Mouse (Mus musculus) midbrain, embryonic 11.5 days (tissue): Measurements from ENCODE around the gene Csnk2b. TPM values are rescaled to one million over a fixed set of nuclear protein-coding genes. Genes with fewer than 3 reads are reported as not detected.

Source experiments
- polyA plus RNA-seq: library from polyadenylated mRNA; unstranded; fragments of >200 nt; fragmentation: Nextera tagmentation; extraction: Ambion mirVana; gene quantifications from 2 replicates; pipeline ENCODE4 v1.2.1, GENCODE M21; 2014

Csnk2b gene
- polyA plus RNA-seq, 1 experiment from 2014 or later = 293 TPM

Other genes starting within 250 kb of the Csnk2b start
- 2.5 and 2.9 TPM in 2 replicates for gene Zbtb12, start 242.6 kb downstream of the Csnk2b start, polyA plus RNA-seq
- 0.05 and 0.15 TPM in 2 replicates for gene Gm20547, start 240.0 kb downstream of the Csnk2b start, polyA plus RNA-seq
- 0.83 and 1.5 TPM in 2 replicates for gene C2, start 223.8 kb downstream of the Csnk2b start, polyA plus RNA-seq
- gene Ehmt2, start 223.6 kb downstream of the Csnk2b start, polyA plus RNA-seq = 56.9 and 60.5 TPM in 2 replicates
- gene Slc44a4, start 207.6 kb downstream of the Csnk2b start, polyA plus RNA-seq = not detected in 2 replicates
- gene Neu1, start 190.8 kb downstream of the Csnk2b start, polyA plus RNA-seq = 11.0 and 12.3 TPM in 2 replicates
- gene Hspa1b, start 162.8 kb downstream of the Csnk2b start, polyA plus RNA-seq = 0.08 and 0.26 TPM in 2 replicates
- not detected in 2 replicates for gene Gm20481, start 152.1 kb downstream of the Csnk2b start, polyA plus RNA-seq
- gene Hspa1a, start 149.9 kb downstream of the Csnk2b start, polyA plus RNA-seq = 0.59 and 1.2 TPM in 2 replicates
- gene Hspa1l, start 149.3 kb downstream of the Csnk2b start, polyA plus RNA-seq = 1.4 and 2.0 TPM in 2 replicates
- gene Lsm2, start 140.2 kb downstream of the Csnk2b start, polyA plus RNA-seq = 213 and 234 TPM in 2 replicates
- 76.1 and 81.2 TPM in 2 replicates for gene Vars, start 121.1 kb downstream of the Csnk2b start, polyA plus RNA-seq
- gene Vwa7, start 105.5 kb downstream of the Csnk2b start, polyA plus RNA-seq = 0.07 TPM in 1 of 2 replicates, not detected in the other
- gene Sapcd1, start 94.0 kb downstream of the Csnk2b start, polyA plus RNA-seq = 5.3 and 7.3 TPM in 2 replicates
- 5.0 and 5.2 TPM in 2 replicates for gene Msh5, start 75.3 kb downstream of the Csnk2b start, polyA plus RNA-seq
- gene Clic1, start 72.1 kb downstream of the Csnk2b start, polyA plus RNA-seq = 73.8 and 83.9 TPM in 2 replicates
- gene Ddah2, start 63.0 kb downstream of the Csnk2b start, polyA plus RNA-seq = 614 and 653 TPM in 2 replicates
- gene Ly6g6c, start 56.7 kb downstream of the Csnk2b start, polyA plus RNA-seq = not detected in 2 replicates
- 0.76 and 0.89 TPM in 2 replicates for gene Mpig6b, start 55.9 kb downstream of the Csnk2b start, polyA plus RNA-seq
- gene Ly6g6e, start 45.2 kb downstream of the Csnk2b start, polyA plus RNA-seq = not detected in 2 replicates
- 0.97 and 1.5 TPM in 2 replicates for gene Ly6g6d, start 44.0 kb downstream of the Csnk2b start, polyA plus RNA-seq
- gene Ly6g6f, start 36.4 kb downstream of the Csnk2b start, polyA plus RNA-seq = 0.28 and 0.74 TPM in 2 replicates
- 40.5 and 45.2 TPM in 2 replicates for gene Abhd16a, start 32.8 kb downstream of the Csnk2b start, polyA plus RNA-seq
- gene Ly6g5c, start 13.8 kb downstream of the Csnk2b start, polyA plus RNA-seq = not detected in 2 replicates
- 0.86 and 1.2 TPM in 2 replicates for gene Ly6g5b, start 6.6 kb downstream of the Csnk2b start, polyA plus RNA-seq
- 24.4 and 26.3 TPM in 2 replicates for gene Gpank1, start 598 bp downstream of the Csnk2b start, polyA plus RNA-seq
- gene D17H6S53E, start 4.3 kb upstream of the Csnk2b start, polyA plus RNA-seq = 7.1 and 8.1 TPM in 2 replicates
- gene Apom, start 10.0 kb upstream of the Csnk2b start, polyA plus RNA-seq = 0.37 and 0.45 TPM in 2 replicates
- 96.0 and 104 TPM in 2 replicates for gene Bag6, start 13.1 kb upstream of the Csnk2b start, polyA plus RNA-seq
- gene Prrc2a, start 42.8 kb upstream of the Csnk2b start, polyA plus RNA-seq = 138 and 153 TPM in 2 replicates
- 7.8 and 8.4 TPM in 2 replicates for gene Aif1, start 54.0 kb upstream of the Csnk2b start, polyA plus RNA-seq
- 7.8 and 10.2 TPM in 2 replicates for gene Lst1, start 66.4 kb upstream of the Csnk2b start, polyA plus RNA-seq
- 0.41 TPM in 1 of 2 replicates, not detected in the other for gene Ltb, start 72.4 kb upstream of the Csnk2b start, polyA plus RNA-seq
- 0.26 TPM in 1 of 2 replicates, not detected in the other for gene Tnf, start 80.0 kb upstream of the Csnk2b start, polyA plus RNA-seq
- not detected in 2 replicates for gene Lta, start 83.3 kb upstream of the Csnk2b start, polyA plus RNA-seq
- gene Gm16181, start 98.8 kb upstream of the Csnk2b start, polyA plus RNA-seq = not detected in 2 replicates
- gene Atp6v1g2, start 111.6 kb upstream of the Csnk2b start, polyA plus RNA-seq = 17.0 and 17.8 TPM in 2 replicates
- 3.3 and 4.4 TPM in 2 replicates for gene Nfkbil1, start 113.7 kb upstream of the Csnk2b start, polyA plus RNA-seq
- 649 and 657 TPM in 2 replicates for gene Ddx39b, start 119.7 kb upstream of the Csnk2b start, polyA plus RNA-seq
- 42.2 and 45.9 TPM in 2 replicates for gene H2-D1, start 140.7 kb upstream of the Csnk2b start, polyA plus RNA-seq
- not detected in 2 replicates for gene H2-Q1, start 198.4 kb upstream of the Csnk2b start, polyA plus RNA-seq
- 0.22 and 0.34 TPM in 2 replicates for gene H2-Q2, start 220.2 kb upstream of the Csnk2b start, polyA plus RNA-seq